ENCODE assay signal across 11 mouse cellular contexts in the genomic region with DNA sequence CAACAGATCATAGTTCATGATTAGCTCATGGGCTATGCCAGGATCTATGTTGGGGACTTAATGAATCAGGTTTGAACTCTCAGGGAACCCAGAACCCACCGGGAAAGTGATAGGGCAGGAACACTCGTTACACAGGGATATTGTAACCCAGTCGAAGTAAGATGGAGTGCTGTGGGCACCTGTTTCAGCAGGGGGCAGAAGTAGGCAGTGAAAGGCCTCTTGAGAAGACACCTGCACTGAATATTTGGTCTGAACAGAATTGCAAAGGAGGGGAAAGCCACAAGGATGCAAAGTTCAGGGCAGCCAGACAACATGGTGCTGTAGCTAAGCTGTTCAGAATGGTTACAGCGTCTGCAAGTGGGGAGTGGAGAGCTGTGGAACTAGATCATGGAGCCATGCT.
DNase-seq lines count a peak whose midpoint lies in the region; ATAC-seq and TF ChIP-seq lines count a peak whose summit lies in the region.
"Had no signal": no experiment of that assay in that cellular context is flagged by ENCODE, and none has a peak within 500 bp of the region (broad histone marks: within the 10 kb centered on the region; RNA-seq: fewer than 3 reads in every experiment).

No protein-coding gene starts in this region.

- H3K9me3 ChIP-seq in heart, postnatal 0 days (replicated peaks; ENCODE audit: control insufficient read depth, low read length) = no peaks in the 10 kb centered on the region
- H3K9me3 ChIP-seq: embryonic facial prominence, embryonic 13.5 days; lung, embryonic 15.5 days; midbrain, embryonic 12.5 days had no signal

- peak; percentile 56 for TF ChIP-seq CTCF in heart, postnatal 0 days (IDR thresholded peaks at IDR 0.05; ENCODE audit: low read depth)

- no peak overlapping the region for H3K27ac ChIP-seq in heart, postnatal 0 days (ENCODE audit: low read depth)
- H3K27ac ChIP-seq: embryonic facial prominence, embryonic 13.5 days; lung, embryonic 15.5 days; midbrain, embryonic 12.5 days had no signal

- no peak overlapping the region for H3K9ac ChIP-seq in heart, postnatal 0 days (replicated peaks; ENCODE audit: low read depth, low read length)
- H3K9ac ChIP-seq: embryonic facial prominence, embryonic 13.5 days; lung, embryonic 15.5 days; midbrain, embryonic 12.5 days had no signal

- H3K36me3 ChIP-seq in heart, postnatal 0 days (replicated peaks; ENCODE audit: control insufficient read depth, insufficient read depth, low read length) = no peaks in the 10 kb centered on the region
- H3K36me3 ChIP-seq: embryonic facial prominence, embryonic 13.5 days; lung, embryonic 15.5 days; midbrain, embryonic 12.5 days had no signal

- ATAC-seq in heart, postnatal 0 days (ENCODE audit: insufficient read depth, low read depth) = no peak
- ATAC-seq: inflammation-experienced regulatory T-cells, adult 6 months had no signal

- no peaks in the 10 kb centered on the region for H3K27me3 ChIP-seq in heart, postnatal 0 days (ENCODE audit: control insufficient read depth, insufficient read depth, low read length)
- H3K27me3 ChIP-seq: embryonic facial prominence, embryonic 13.5 days had no signal

- H3K4me3 ChIP-seq in heart, postnatal 0 days (ENCODE audit: low read depth, low read length) = no peak overlapping the region
- H3K4me3 ChIP-seq: embryonic facial prominence, embryonic 13.5 days; lung, embryonic 15.5 days; midbrain, embryonic 12.5 days had no signal

- 54% methylated on average over 4 of the region's 4 CpGs for WGBS in heart, postnatal 0 days

- no peak overlapping the region for H3K4me2 ChIP-seq in heart, postnatal 0 days (ENCODE audit: low read depth, low read length)
- H3K4me2 ChIP-seq: embryonic facial prominence, embryonic 13.5 days; lung, embryonic 15.5 days; midbrain, embryonic 12.5 days had no signal

- H3K4me1 ChIP-seq in heart, postnatal 0 days (ENCODE audit: control insufficient read depth, insufficient read depth) = peaks cover 5% of the 10 kb centered on the region; the same call in 1 of the 2 replicates

- no peak for TF ChIP-seq EP300 in heart, postnatal 0 days (IDR thresholded peaks at IDR 0.05; ENCODE audit: low read depth)

- DNase-seq in heart, postnatal 0 days (ENCODE audit: low spot score) = no peak
- DNase-seq in heart, adult 9 months (ENCODE audit: low spot score in 2 of 2) = no peak
- DNase-seq in urinary bladder, postnatal 14 days (ENCODE audit: low spot score) = peak; percentile 27
- DNase-seq in urinary bladder, adult 2 months (ENCODE audit: low spot score) = no peak
- peak; percentile 63 for DNase-seq in kidney, adult 9 months
- no peak for DNase-seq in thymus, postnatal 10 days (ENCODE audit: low spot score in 2 of 2)
- no peak for DNase-seq in layer of hippocampus, adult 11-12 months (ENCODE audit: low spot score)

Comparison
In these comparisons a context has a peak if more than half of its experiments do, and no peak if none do; other contexts are left out.
1. DNase-seq: peak in urinary bladder, postnatal 14 days (single experiment) and kidney, adult 9 months (single experiment); none in heart, postnatal 0 days (single experiment), heart, adult 9 months (0 of 2), urinary bladder, adult 2 months (single experiment), thymus, postnatal 10 days (0 of 2) and layer of hippocampus, adult 11-12 months (single experiment).